Mouse (Mus musculus): ENCODE measurements at regions not wholly inside any gene's neighbourhood (a gene's known extent, or its start where the extent isn't known, plus 50 kb on each side); places are given as distances from the start of the nearest gene placed in this dataset.

DNA sequence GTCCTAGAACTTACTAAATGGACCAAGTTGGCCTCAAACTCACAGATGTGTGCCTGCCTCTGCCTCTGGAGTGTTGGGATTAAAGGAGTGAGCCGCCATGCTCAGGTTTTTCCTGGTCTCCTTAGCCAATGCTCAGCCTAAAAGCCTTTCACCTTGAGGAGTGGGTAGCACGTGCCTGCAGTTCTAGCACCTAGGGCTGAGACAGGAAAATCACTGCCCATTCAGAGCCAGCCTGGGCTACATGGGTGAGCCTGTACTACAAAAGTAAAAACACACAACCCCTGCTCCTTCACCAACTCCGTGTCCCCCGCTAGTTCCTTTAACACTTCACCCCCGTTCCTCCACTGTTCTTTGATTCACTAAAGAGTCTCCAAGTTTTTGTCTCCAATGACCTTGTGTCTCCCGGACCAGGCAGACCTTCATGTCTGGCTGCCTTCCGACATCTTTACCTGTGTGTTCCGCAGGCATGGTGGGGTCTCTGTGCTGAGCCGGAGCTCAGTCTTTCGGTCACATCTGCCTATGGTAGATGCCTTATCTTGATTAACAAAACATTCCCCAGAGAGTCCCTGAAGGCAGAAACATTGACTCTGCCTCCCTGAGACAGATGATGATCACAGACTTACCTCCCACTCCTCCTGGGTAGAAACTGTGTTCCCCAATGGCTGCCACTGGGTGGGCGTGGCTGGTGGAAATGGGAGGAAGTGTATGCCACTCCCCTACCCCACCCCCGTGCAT is 100.1 kb upstream of the Cpsf6 start:
- H3K4me3 ChIP-seq (ENCODE audit: insufficient read depth, low read length) = no peak overlapping the region
- TF ChIP-seq POLR2A (IDR thresholded peaks at IDR 0.05; ENCODE audit: extremely low read depth, insufficient read depth, low read length) = no peak
- TF ChIP-seq CTCF (IDR thresholded peaks at IDR 0.05; ENCODE audit: extremely low read depth, insufficient read depth, low read length) = no peak
- H3K27ac ChIP-seq (ENCODE audit: insufficient read depth, low read length) = no peak overlapping the region
- H3K4me1 ChIP-seq (ENCODE audit: control insufficient read depth, insufficient read depth, low read length) = no peaks in the 10 kb centered on the region

DNA sequence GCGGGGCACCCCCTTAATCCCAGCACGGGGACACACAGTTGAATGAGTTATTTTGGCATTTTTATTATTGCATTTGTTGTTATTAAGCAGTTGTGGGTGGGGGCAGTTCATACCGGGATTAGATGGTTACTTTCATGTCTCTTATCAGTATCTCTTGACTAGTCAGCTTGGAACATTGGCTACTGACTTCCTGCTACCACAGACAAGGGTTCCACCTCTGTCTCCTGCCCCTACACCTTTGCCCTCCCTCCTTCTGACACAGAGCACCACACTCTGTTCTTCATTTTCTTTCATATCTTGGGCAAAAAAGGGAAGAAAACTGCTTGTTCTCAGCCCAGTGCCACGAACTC is 99.1 kb upstream of the Cpsf6 start:
- no peaks in the 10 kb centered on the region for H3K4me1 ChIP-seq (ENCODE audit: control insufficient read depth, insufficient read depth, low read length)
- H3K4me3 ChIP-seq (ENCODE audit: insufficient read depth, low read length) = no peak overlapping the region
- no peak overlapping the region for H3K27ac ChIP-seq (ENCODE audit: insufficient read depth, low read length)
- TF ChIP-seq POLR2A (IDR thresholded peaks at IDR 0.05; ENCODE audit: extremely low read depth, insufficient read depth, low read length) = no peak
- TF ChIP-seq CTCF (IDR thresholded peaks at IDR 0.05; ENCODE audit: extremely low read depth, insufficient read depth, low read length) = no peak

DNA sequence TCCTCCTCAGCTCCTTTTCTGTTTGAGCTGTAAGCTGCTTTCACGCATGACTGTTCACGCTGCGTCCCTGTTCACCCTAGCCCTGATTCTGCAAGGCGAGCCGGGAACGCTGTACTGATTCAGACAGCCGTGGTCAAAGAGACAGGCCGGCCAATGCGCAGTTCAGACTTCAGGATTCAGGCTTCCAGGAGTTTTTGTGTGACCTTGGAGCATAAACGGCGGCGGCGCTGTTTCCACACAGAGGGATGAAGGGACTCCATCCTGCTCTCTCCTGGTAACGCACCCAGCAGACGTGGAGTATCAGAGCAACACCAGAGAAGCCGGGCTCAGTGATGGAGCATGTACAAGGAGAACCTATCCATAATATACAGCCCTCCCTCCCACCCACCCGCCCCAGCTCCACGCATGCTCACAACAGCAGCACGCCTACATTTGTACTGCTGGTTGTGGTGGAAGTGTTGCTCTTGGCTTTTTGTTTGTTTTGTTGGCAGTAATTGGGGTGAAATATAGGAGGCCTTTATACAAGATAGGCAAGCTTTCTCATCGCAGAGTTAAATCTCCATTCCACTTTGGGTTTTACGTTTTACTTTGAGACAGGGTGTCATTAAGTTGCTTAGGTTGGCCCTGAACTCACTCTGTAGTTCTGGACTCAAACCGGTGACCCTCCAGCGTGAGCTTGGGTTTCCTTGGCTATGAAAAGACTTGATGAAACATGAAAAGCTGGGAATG is 98.6 kb upstream of the Cpsf6 start:
- no peak for TF ChIP-seq POLR2A (IDR thresholded peaks at IDR 0.05; ENCODE audit: extremely low read depth, insufficient read depth, low read length)
- no peak for TF ChIP-seq CTCF (IDR thresholded peaks at IDR 0.05; ENCODE audit: extremely low read depth, insufficient read depth, low read length)
- peak overlapping the region; percentile 20; the same call in 1 of the 2 replicates for H3K4me3 ChIP-seq (ENCODE audit: insufficient read depth, low read length)
- no peak overlapping the region for H3K27ac ChIP-seq (ENCODE audit: insufficient read depth, low read length)
- H3K4me1 ChIP-seq (ENCODE audit: control insufficient read depth, insufficient read depth, low read length) = no peaks in the 10 kb centered on the region

- H3K27ac ChIP-seq (ENCODE audit: insufficient read depth, low read length) = no peak overlapping the region
- H3K4me1 ChIP-seq (ENCODE audit: control insufficient read depth, insufficient read depth, low read length) = no peaks in the 10 kb centered on the region
- TF ChIP-seq POLR2A (IDR thresholded peaks at IDR 0.05; ENCODE audit: extremely low read depth, insufficient read depth, low read length) (no peak), CTCF (IDR thresholded peaks at IDR 0.05; ENCODE audit: extremely low read depth, insufficient read depth, low read length) (no peak)
- peak overlapping the region; percentile 20; the same call in 1 of the 2 replicates for H3K4me3 ChIP-seq (ENCODE audit: insufficient read depth, low read length)
Measured at GRCm38 (mm10) chr10:117477331-117478201, 97.8 kb upstream of the Cpsf6 start.

- TF ChIP-seq POLR2A (IDR thresholded peaks at IDR 0.05; ENCODE audit: extremely low read depth, insufficient read depth, low read length) = no peak
- TF ChIP-seq CTCF (IDR thresholded peaks at IDR 0.05; ENCODE audit: extremely low read depth, insufficient read depth, low read length) = no peak
Measured at GRCm38 (mm10) chr10:117475086-117475945, 95.5 kb upstream of the Cpsf6 start.

DNA sequence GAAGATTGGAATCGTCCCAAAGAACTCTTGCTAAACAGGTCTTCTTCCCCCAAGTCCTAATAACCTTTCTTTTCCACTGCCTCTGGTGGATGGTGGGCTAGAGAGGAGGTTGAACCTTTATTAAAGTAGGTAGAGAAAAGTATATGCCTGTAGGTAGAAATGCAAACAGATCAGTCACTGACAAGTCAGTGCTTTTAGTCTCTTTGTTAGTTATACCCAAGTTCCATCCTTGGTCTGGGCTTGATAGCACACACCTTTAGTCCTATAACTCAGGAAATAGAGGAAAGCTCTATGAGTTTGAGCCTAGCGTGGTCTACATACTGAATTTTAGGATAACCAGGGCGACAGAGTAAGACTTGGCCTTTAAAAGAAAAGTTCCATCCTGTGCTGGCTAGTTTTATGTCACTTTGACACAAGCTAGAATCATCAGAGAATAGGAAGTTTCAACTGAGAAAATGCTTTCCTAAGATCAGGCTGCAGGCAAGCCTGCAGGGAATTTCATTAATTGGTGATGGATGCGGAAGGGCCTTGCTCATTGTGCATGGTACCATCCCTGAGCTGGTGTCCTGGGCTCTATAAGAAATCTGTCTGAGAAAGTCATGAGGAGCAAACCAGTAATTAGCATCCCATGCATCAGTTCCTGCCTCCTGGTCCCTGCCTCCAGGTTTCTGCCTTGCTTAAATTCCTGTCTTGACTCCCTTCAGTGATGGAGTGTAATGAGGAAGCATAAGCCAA is 94.7 kb upstream of the Cpsf6 start:
- H3K4me1 ChIP-seq (ENCODE audit: control insufficient read depth, insufficient read depth, low read length) = no peaks in the 10 kb centered on the region
- H3K4me3 ChIP-seq (ENCODE audit: insufficient read depth, low read length) = no peak overlapping the region
- no peak overlapping the region for H3K27ac ChIP-seq (ENCODE audit: insufficient read depth, low read length)
- TF ChIP-seq POLR2A (IDR thresholded peaks at IDR 0.05; ENCODE audit: extremely low read depth, insufficient read depth, low read length) = no peak
- TF ChIP-seq CTCF (IDR thresholded peaks at IDR 0.05; ENCODE audit: extremely low read depth, insufficient read depth, low read length) = no peak

More at GRCm38 (mm10) chr10:117475086-117475945, 95.5 kb upstream of the Cpsf6 start:
- no peak overlapping the region for H3K27ac ChIP-seq (ENCODE audit: insufficient read depth, low read length)
- no peaks in the 10 kb centered on the region for H3K4me1 ChIP-seq (ENCODE audit: control insufficient read depth, insufficient read depth, low read length)
- H3K4me3 ChIP-seq (ENCODE audit: insufficient read depth, low read length) = no peak overlapping the region

DNA sequence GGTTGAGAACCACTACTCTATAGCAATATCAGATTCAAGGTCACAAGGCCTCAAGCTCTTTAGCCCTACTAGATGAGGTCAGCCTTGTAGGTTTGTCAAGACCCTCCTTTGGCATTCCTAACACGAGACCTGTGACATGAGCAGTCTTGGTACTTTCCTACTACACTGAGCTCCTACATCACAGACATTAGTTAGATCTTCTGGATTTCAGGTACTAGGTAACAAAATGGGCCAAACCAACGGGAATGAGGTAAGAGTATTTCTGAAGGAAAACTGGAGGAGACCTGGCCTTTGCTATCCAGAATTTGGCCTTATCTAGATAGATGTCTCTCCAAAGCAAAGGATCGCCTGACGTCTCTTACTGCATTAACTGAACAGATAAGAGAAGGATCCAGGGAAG is 93.7 kb upstream of the Cpsf6 start:
- H3K4me1 ChIP-seq (ENCODE audit: control insufficient read depth, insufficient read depth, low read length) = no peaks in the 10 kb centered on the region
- H3K27ac ChIP-seq (ENCODE audit: insufficient read depth, low read length) = no peak overlapping the region
- TF ChIP-seq CTCF (IDR thresholded peaks at IDR 0.05; ENCODE audit: extremely low read depth, insufficient read depth, low read length) = no peak
- TF ChIP-seq POLR2A (IDR thresholded peaks at IDR 0.05; ENCODE audit: extremely low read depth, insufficient read depth, low read length) = no peak

DNA sequence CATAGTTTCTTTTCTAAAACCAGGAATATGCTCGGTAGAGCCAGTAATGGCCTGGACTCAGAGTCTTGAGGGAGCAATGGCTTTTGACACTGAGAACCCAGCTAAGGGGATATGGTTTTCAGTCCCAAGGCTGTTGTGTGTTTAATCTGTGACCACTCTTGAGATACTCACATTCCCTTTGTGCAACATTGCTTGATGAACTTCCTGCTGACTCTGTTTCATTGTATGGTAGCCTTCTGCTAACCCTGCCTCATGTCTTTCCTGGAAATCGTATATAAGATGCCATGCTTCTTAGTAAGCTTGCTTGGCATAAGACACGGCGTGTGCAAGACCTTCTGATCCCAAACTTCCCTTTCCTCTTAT is 92.7 kb upstream of the Cpsf6 start:
- H3K4me3 ChIP-seq (ENCODE audit: insufficient read depth, low read length) = no peak overlapping the region
- no peak overlapping the region for H3K27ac ChIP-seq (ENCODE audit: insufficient read depth, low read length)
- TF ChIP-seq POLR2A (IDR thresholded peaks at IDR 0.05; ENCODE audit: extremely low read depth, insufficient read depth, low read length) = no peak
- TF ChIP-seq CTCF (IDR thresholded peaks at IDR 0.05; ENCODE audit: extremely low read depth, insufficient read depth, low read length) = no peak
- no peaks in the 10 kb centered on the region for H3K4me1 ChIP-seq (ENCODE audit: control insufficient read depth, insufficient read depth, low read length)

More for the DNA sequence above, 93.7 kb upstream of the Cpsf6 start:
- H3K4me3 ChIP-seq (ENCODE audit: insufficient read depth, low read length) = no peak overlapping the region
